Mouse (Mus musculus) G1E-ER4 (cell line): ENCODE measurements around the gene Arhgap9. TPM values are rescaled to one million over a fixed set of nuclear protein-coding genes. Genes with fewer than 3 reads are reported as not detected.

ENCODE experiments used
- GATA1 ChIP-seq: IDR thresholded peaks from one replicate; pipeline ENCODE4 v1.8.0; 2012; ENCODE audit warnings: low read length, inconsistent platforms
- polyA plus RNA-seq: library from polyadenylated mRNA; stranded (reverse); fragments of >175 nt; gene quantifications from 2 replicates; pipeline ENCODE4 v1.2.3, GENCODE M21; 2012

The Arhgap9 gene
- polyA plus RNA-seq, 1 experiment = 32.2 TPM

DNA sequence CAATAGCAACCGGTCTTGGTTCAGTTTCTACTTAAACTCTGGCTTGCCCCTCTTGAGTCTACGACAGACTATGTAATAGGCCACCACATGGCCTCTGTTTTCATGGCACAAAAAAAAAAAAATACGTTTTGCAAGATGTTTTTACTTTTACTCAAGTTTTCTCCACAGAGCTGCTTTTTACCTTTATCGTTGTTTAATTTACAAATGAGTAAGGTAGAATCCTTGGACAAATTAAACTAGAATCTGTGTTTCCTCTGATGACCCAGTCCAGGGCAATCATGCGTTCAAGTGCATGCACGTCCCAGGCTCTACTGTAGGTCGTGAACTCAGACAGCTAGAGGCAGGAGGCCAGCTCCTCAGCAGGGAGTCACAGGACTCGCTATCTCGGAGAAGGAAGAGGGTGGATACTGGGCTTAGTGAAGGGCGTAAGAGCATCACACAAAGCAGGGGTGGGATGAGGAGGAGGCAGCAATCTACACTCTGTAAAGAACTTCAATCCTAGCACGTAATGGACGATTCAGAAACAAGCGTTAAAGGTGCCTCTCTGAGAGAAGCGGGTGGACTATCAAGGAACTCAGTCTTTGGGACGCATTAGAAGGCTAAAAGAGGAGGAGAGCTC is 32.1 kb upstream of the Arhgap9 start:
- TF ChIP-seq GATA1 = no peak

DNA sequence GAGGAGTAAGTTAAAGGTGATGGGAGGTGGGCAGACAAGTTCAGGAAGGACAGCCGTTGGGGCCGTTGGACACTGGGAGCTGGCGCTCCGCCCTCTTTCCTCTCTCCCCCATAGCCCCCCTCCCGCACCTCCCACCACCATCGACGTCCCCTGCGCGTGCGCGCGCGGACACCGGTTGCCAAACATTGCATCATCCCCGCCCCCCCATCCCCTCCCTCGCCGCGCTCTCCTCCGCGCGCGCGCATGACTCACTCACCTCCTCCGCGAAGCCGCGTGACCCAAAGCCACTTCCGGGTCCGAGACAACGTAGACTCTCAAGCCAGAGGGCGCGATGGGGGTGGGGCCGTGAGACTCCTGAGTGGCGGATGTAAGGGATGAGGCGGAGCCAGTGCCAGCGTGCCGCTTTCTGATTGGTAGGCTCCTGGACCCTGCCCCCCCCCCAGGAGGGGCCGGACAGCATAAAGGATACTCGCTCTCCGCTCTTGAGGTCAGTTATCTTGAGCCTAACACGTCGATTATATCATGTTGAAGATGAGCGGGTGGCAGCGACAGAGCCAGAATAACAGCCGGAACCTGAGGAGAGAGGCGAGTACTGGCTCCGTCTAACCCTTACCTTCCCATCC is 31.3 kb upstream of the Arhgap9 start:
- TF ChIP-seq GATA1 = no peak

DNA sequence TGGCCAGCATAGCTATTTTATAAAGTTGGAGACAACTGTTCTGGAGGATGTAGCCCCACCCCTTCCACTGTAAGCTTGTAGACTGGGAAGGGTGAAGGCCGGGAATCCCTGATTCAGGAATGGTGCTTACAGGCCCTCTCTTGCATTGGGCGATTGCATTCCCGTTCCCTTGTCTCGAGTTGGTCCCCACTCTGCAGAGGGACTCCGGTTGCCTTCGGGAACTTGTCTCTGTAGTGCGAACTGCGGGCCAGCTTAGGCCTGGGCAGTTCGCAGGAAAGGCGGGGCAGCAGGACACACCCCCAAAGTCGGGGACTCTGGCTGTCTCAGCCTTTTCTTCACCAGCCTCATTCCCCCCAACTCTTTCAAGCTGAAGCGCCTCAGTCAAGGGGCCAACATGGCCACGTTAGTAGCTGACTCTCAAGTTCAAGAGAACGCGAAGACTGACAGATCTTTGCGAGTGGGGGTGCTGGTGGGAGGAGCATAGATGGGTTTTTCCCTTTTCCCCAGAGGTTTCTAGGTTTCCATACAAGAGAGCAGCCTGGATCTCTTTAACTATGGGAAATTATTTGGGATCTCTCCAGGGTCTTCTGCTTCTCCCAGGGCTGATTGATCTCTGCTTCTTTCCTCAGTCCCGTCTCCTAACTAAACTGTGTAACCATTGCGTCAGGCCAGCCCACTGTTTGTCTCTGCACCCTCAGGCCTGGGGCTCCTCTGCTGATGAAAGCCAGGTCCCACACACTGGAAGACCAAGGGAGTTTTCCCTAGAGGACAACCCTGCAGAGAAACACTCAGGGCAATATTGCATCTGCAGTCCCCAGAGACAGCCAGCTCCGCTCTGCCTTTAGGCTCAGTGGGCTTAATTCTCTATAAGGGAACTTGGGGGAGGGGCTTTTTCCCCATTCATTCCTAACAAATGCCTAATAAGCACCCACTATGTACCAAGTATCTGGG is 30.6 kb upstream of the Arhgap9 start:
- TF ChIP-seq GATA1 = no peak

DNA sequence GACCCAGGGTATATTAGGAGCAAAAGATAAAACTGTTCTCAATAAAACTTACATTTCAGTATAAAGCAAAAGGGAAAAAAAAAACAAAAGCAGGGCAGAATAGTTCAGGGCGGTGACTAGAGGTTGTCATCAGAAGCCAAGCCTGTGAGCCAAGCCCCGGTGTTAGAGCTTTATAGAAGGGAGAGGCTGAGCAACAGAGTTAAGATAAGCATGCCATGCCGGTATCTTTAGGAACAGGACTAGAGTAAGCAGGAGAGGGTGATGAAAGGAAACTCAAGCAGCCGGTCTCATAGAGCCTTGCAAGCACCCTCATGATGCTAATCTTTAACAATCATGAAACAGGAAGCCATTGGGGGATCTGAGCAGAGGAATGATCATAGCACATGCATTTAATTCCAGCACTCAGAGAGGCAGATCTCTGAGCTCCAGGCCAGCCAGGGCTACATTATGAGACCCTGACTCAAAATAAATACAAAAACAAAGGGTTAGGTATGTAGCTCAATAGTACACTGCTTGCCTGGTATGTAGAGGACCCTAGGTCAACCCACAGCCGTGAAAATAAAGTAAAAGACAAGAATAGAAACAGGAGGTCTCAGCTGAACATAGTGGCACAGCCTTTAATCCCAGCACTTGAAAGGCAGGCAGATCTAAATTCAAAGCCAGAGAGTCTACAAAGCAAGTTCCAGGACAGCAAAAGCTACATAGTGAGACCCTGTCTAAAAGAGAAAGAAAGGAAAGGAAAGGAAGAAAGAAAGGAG is 29.7 kb upstream of the Arhgap9 start:
- peak; percentile 72 for TF ChIP-seq GATA1

DNA sequence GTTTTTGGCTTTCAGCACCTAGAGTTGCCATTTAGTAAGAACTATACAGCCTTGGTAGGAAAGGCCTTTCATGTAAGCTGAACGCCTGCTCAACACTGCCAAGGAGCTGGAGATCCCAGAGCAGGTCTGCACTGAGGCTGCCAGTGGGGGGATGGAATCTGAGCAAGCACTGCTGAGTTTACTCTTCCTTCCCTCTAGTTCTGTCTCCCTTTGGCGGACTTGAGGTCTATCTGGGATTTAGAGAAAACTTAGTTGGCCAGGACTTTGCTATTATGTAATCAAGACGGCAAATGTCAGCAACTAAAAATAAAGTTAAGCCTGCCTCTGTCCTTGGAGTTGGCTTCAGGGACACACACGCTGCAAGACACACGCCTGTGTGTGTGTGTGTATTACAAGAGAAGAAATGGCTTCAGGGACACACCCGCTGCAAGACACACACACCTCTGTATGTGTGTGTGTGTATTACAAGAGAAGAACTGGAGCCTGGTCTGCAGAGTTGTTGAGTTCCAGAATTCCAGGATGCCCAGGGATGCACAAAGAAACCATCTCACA is 28.7 kb upstream of the Arhgap9 start:
- TF ChIP-seq GATA1 = no peak

DNA sequence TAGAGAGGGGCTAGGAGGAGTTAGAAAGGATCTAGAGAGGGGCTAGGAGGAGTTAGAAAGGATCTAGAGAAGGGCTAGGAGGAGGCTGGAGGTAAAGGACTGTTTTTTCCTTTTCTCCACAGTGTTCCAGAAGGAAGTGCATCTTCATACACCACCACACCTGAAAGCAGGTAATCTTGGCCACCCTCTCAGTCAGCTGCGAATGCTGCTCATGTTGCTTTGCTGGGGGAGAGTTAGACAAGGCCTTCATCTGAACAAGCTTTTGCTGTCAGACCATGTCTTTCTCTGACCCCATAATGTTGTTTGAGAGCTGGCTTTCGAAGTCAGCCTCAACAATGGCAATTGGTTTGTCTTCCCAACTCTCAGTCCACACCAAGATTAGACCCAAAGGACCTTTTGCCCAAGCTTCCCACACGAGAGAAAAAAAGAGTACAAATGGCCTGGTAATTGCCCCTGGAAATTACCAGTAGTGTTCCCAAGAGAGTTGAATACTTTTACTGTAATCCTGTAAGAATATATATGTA is 28.1 kb upstream of the Arhgap9 start:
- TF ChIP-seq GATA1 = no peak

DNA sequence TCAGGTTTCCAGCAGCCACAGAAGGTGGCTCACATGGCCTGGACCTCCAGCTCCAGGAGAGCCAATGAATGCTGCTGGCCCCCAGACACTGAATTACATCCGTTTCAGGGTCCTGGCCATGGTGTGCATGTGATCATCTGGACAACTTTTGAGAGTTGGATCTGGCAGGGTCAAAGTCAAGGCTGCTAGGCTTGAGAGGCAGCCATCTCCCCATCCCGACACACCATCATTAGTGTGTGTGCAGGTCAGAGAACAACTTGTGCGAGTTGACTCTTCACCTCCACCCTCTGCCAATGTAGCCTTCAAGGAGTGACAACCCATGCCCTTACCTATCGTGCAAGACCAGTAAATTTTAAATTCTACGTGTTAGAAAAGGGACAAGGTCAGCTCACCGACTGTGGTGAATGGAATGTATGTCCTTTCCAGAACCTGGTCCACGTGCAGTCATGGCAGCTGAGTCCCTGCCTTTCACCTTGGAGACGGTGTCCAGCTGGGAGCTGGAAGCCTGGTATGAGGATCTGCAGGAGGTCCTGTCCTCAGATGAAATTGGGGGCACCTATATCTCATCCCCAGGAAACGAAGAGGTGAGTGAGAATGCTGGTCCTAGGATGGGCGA is 26.8 kb upstream of the Arhgap9 start:
- no peak for TF ChIP-seq GATA1

DNA sequence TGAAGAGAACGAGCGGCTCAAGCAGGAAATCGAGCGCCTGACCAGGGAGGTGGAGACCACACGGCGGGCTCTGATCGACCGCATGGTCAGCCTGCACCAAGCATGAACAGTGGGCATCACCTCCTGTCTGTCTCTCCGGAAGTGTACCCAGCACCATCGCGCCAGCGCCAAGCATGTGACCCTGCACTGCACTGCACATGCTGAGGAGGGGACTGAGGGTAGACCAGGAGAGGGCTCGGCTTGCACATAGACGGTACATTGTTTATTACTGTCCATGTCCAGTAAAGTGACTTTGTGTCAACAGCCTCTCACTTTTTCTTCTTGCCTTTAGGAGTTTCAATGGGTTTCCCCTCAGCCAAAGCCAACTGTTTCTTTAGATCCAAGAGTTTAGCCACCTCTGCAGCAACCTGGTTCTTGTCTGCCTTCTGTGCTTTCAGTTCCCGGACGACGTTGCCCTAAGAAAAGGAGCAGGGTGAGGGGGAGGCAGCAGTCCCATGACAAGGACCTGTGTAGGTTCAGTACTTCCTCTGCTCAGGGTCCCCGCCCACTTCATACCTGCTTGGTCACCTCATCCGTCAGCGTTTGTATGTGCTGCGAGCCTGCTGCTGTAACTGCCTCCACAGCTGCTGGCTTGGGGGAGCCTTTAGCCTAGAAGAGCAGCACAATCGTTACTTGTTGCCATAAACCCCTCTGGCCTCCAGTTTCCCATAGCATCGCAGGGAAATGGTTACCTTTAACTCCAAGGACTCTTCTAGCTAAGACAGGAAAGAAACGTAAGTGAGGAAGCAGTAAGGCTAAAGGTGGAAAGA is 25.6 kb upstream of the Arhgap9 start:
- TF ChIP-seq GATA1 = no peak

DNA sequence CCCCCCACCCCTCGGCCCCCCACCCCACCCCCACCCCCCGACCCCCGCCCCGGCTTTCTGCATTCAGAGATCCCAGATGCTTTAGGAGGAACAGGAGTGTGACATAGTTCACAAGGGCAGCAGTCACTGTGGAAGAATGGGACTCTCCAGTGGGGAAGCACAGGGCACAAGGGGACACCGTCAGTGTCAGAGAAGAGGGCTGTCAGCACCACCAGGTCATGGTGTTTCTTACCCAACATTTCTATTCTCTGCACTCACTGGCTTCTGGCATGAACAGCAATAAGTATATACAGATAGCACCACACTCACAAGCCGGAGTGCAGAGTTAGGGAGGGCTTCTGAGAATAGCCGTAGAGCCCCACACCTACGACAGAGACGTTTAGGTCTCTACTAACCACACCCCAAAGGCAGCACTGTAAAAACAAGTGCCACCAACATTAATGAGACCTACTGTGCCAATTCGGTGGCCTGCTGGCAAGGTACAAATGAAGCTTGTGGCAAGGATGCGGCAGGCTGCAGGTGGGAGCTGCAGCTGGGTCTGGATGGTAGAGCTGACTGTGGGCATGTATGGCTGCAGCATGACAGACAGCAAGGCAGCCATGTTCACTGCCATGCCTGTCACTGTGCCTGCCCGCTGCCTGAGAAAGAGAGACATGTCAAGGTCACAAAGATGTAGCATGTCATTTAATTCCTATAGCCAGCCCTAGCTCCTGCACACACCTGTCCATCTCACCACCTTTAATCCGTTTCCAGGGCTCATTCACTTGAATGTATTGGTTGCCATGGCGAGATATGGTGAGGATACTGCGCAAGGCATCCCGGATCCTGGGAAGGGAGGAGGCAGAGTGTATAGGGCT is 24.5 kb upstream of the Arhgap9 start:
- no peak for TF ChIP-seq GATA1

DNA sequence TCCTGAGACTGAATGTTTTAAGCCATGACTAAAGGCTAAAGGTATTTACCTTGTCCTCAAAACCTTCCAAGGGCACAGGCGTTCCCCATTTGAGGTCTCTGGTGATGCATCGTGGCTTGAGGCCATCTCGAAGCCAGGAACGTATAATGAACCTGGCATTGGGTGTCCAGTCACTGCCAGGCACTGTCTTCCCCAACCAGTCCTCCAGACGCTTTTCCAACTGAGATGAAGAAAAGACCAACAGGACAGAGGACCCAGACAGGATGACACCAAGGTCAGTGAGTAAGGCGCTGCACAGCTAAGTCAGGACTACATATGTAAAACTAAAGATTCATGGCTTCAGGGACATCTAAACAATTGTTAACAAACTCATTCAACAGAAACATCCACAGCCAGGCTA is 21.4 kb upstream of the Arhgap9 start:
- TF ChIP-seq GATA1 = no peak

DNA sequence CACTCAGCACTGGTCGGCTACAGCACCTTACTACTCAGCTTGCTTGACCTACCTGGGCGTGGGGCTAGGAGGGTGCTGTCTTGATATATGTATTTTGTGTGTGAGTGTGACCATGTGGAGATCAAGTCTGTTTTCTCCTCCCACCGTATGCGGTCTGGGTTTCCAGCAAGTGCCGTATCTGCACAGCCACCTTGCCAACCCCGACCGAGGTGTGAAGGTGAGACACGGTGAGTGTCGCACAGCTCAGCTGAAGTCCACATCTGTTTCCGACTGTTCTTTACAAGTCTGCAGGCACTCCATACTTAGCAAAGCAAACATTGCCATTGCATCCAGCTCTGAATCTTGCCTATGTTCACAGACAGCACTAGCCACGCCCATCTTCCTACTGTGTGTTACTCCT is 18.6 kb upstream of the Arhgap9 start:
- TF ChIP-seq GATA1 = no peak

DNA sequence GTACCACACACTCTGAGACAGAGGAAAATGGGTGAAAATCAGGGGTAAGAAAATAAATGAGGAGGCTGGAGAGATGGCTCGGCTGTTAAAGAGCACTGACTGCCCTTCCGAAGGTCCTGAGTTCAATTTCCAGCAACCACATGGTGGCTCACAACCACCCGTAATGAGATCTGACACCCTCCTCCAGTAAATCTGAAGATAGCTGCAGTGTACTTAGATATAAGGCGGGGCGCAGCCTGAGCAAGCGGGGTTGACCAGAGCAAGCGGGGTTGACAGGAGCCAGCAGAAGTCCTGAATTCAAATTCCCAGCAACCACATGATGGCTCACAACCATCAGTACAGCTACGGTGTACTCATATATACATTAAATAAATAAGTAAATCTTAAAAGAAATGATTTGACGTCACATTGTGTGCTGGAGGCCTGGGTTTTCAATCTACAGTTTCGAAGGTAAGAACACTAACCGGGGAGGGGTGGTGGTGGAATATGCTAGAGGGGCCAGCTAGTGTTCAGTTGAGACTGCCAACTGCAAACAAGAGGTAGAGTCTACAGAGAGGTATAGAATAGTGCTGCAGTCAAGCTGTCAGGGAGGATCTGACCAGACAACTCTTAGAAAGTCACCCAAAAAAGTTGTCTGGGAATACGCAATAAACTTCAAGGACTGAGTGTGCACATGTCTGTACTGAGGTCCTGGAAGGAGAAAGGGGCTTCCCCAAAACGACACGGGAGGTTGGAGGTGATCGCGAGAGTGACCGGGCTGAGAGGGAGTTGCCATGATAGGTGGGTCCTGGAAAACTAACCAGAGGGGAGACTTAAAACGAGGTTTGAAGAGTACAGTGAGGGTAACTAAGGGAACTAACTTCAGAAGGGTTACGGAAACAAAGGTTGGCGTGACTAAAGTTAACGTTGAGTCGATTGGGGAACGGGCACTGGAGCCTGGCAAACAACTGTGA is 11.0 kb upstream of the Arhgap9 start:
- TF ChIP-seq GATA1 = no peak
